In the genomic region with DNA sequence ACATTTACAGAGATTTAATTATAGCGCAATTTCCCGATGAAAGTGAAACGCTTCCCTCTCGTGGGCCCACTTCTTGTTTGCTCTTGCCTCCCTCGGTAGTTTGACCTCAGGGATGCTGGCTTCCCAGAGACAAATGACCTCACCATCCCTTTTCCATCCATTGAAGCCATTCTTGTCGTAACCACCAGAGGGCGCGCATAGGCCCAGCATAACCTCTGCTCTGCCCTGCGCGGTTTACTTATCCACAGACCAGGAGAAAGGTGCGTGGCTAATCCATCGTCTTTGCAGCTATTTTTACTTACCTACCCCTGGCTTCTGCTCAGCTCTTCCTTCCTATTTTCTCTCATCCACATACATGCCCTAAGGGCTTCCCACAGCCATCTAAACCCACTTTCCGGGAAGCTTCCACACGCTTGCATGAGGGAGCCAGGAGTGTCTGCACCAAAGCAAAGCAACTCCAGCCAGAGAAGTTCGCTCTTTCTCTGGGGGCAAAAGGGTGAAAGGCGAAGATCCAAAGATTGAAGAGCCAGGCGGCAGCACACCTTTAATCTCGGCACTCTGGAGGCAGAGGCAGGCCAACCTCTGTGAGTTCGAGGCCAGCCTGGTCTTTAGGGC, we compare ENCODE assay signal across 7 mouse cellular contexts. TPM values are rescaled to one million over a fixed set of nuclear protein-coding genes. Genes with fewer than 3 reads are reported as not detected.
DNase-seq lines count a peak whose midpoint lies in the region; ATAC-seq and TF ChIP-seq lines count a peak whose summit lies in the region.

No protein-coding gene starts in this region.

- peak; percentile 87 for ATAC-seq in hindbrain, postnatal 0 days

- DNase-seq in ZHBTc4 (ENCODE audit: low read depth, low spot score), result peak; percentile 93
- peak; percentile 83 to 89 for DNase-seq in cerebellum, postnatal 36 days
- DNase-seq in gastrocnemius, adult 8-10 months (ENCODE audit: low spot score in 2 of 2), result peak; percentile 52 to 68
- DNase-seq in hindbrain, postnatal 0 days (ENCODE audit: low spot score), result peak; percentile 82
- peak; percentile 65 to 76 for DNase-seq in left cerebral cortex, postnatal 10 days (ENCODE audit: extremely low spot score in 1 of 2, low spot score in 2 of 2)
- peak; percentile 87 for DNase-seq in mesoderm, embryonic 11.5 days (ENCODE audit: low read depth, low spot score)
- peak; percentile 62 for DNase-seq in right cerebral cortex, postnatal 4 days

- H3K9ac ChIP-seq in hindbrain, postnatal 0 days (replicated peaks; ENCODE audit: low read length), result no peak overlapping the region

- no peak overlapping the region for H3K4me3 ChIP-seq in hindbrain, postnatal 0 days (ENCODE audit: low read length)

- H3K4me1 ChIP-seq in hindbrain, postnatal 0 days (ENCODE audit: insufficient read depth, low read length), result no peaks in the 10 kb centered on the region

- no peak overlapping the region for H3K27ac ChIP-seq in hindbrain, postnatal 0 days

- peak; percentile 97 for TF ChIP-seq CTCF in hindbrain, postnatal 0 days (IDR thresholded peaks at IDR 0.05; ENCODE audit: low read depth)

- H3K9me3 ChIP-seq in hindbrain, postnatal 0 days (ENCODE audit: low read length), result no peaks in the 10 kb centered on the region

- no peak overlapping the region for H3K4me2 ChIP-seq in hindbrain, postnatal 0 days (ENCODE audit: low read depth, low read length)

- intact Hi-C loops in left cerebral cortex, postnatal 10 days (cut with DNase I), result no loop called here

- 22% methylated on average over 19 of the region's 19 CpGs for WGBS in hindbrain, postnatal 0 days

- no peaks in the 10 kb centered on the region for H3K27me3 ChIP-seq in hindbrain, postnatal 0 days (ENCODE audit: insufficient read depth, low read length)

- no peaks in the 10 kb centered on the region for H3K36me3 ChIP-seq in hindbrain, postnatal 0 days (ENCODE audit: insufficient read depth, low read length)

RNA-seq across cellular contexts. Expression of gene Prph2, which starts 6.3 kb away (rescaled TPM):
- not detected for total RNA-seq in gastrocnemius, adult 8-10 months (2022)
- not detected in 2 replicates for total RNA-seq in hindbrain, postnatal 0 days (2014; rRNA removed)
- 0.05 TPM in 1 of 2 replicates, not detected in the other for polyA plus RNA-seq in hindbrain, postnatal 0 days (2015; fragmentation: Nextera tagmentation; extraction: Ambion mirVana)
- not detected for total RNA-seq in left cerebral cortex, postnatal 10 days (2021)

RNA-seq across cellular contexts. Expression of gene Tbcc, which starts 13.5 kb away (rescaled TPM):
- total RNA-seq in gastrocnemius, adult 8-10 months (2022), result 1 to 10 TPM; 7.4 to 9.4 (median 7.9) TPM
- 41.8 and 61.5 TPM in 2 replicates for total RNA-seq in hindbrain, postnatal 0 days (2014; rRNA removed)
- polyA plus RNA-seq in hindbrain, postnatal 0 days (2015; fragmentation: Nextera tagmentation; extraction: Ambion mirVana), result 50.7 and 54.5 TPM in 2 replicates
- total RNA-seq in left cerebral cortex, postnatal 10 days (2021), result 10 to 100 TPM; 29.9 to 37.5 TPM

RNA-seq across cellular contexts. Expression of gene Bicral, which starts 45.7 kb away (rescaled TPM):
- 10 to 100 TPM; 11.2 to 15.0 (median 12.5) TPM for total RNA-seq in gastrocnemius, adult 8-10 months (2022)
- 22.9 and 23.1 TPM in 2 replicates for total RNA-seq in hindbrain, postnatal 0 days (2014; rRNA removed)
- polyA plus RNA-seq in hindbrain, postnatal 0 days (2015; fragmentation: Nextera tagmentation; extraction: Ambion mirVana), result 5.1 and 5.2 TPM in 2 replicates
- total RNA-seq in left cerebral cortex, postnatal 10 days (2021), result 10 to 100 TPM; 36.5 to 36.6 TPM
